Comparison of ENCODE assay signal across 21 mouse cellular contexts in the genomic region with DNA sequence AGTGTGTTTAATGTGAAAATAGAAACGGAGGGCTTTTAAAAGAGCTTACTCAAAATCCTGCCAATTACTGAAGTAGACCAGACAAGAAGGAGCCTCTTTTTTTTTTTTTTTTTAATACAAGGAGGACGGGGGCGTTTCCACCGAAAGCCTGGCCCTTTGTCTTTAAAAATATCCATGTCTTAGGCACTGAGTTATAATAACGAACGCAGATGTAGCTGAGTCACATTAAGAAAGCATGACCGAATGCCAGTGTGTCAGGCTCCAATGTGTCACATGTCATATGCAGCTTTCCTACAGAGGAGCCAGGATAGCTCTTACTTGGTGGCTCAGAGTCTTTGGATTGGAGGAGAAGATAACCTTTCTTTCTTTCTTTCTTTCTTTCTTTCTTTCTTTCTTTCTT.
A peak's percentile ranks its signal among the peaks of the same experiment; 100 is the strongest.
DNase-seq lines count a peak whose midpoint lies in the region; ATAC-seq lines count a peak whose summit lies in the region.
"Had no signal": no experiment of that assay in that cellular context is flagged by ENCODE, and none has a peak within 500 bp of the region (broad histone marks: within the 10 kb centered on the region; RNA-seq: fewer than 3 reads in every experiment).

No protein-coding gene starts in this region.

- peaks cover 32% of the 10 kb centered on the region for H3K27me3 ChIP-seq in midbrain, embryonic 10.5 days (ENCODE audit: low read depth, poor library complexity, severe bottlenecking)
- H3K27me3 ChIP-seq in midbrain, embryonic 15.5 days (replicated peaks) = no peaks in the 10 kb centered on the region
- H3K27me3 ChIP-seq in embryonic facial prominence, embryonic 14.5 days (replicated peaks; ENCODE audit: control insufficient read depth, insufficient read depth, low read length) = no peaks in the 10 kb centered on the region
- H3K27me3 ChIP-seq in heart, embryonic 11.5 days (ENCODE audit: control insufficient read depth, insufficient read depth, low read length) = no peaks in the 10 kb centered on the region; the same call in 1 of the 2 replicates
- H3K27me3 ChIP-seq: heart, embryonic 15.5 days; limb, embryonic 15.5 days; liver, embryonic 15.5 days; neural tube, embryonic 12.5 days; Patski had no signal

- H3K36me3 ChIP-seq in midbrain, embryonic 10.5 days = no peaks in the 10 kb centered on the region
- no peaks in the 10 kb centered on the region for H3K36me3 ChIP-seq in midbrain, embryonic 15.5 days (replicated peaks)
- no peaks in the 10 kb centered on the region for H3K36me3 ChIP-seq in embryonic facial prominence, embryonic 14.5 days (ENCODE audit: control insufficient read depth, insufficient read depth, low read length)
- H3K36me3 ChIP-seq in heart, embryonic 11.5 days (ENCODE audit: control insufficient read depth, insufficient read depth, low read length) = no peaks in the 10 kb centered on the region
- H3K36me3 ChIP-seq: heart, embryonic 15.5 days; limb, embryonic 15.5 days; liver, embryonic 15.5 days; neural tube, embryonic 12.5 days had no signal

- no peak overlapping the region for H3K4me2 ChIP-seq in midbrain, embryonic 15.5 days
- H3K4me2 ChIP-seq in embryonic facial prominence, embryonic 14.5 days (ENCODE audit: low read depth, low read length) = no peak overlapping the region
- no peak overlapping the region for H3K4me2 ChIP-seq in heart, embryonic 11.5 days
- H3K4me2 ChIP-seq: heart, embryonic 15.5 days; limb, embryonic 15.5 days; liver, embryonic 15.5 days; neural tube, embryonic 12.5 days had no signal

- DNase-seq in gastrocnemius, adult 18-20 months (ENCODE audit: low spot score) = peak; percentile 17
- no peak for DNase-seq in gastrocnemius, postnatal 10 days
- no peak for DNase-seq in midbrain, embryonic 10.5 days (ENCODE audit: low spot score)
- DNase-seq in brain, adult 2 months (ENCODE audit: low read depth, low spot score) = peak; percentile 65
- DNase-seq in embryonic facial prominence, embryonic 14.5 days (ENCODE audit: low spot score) = peak; percentile 67
- DNase-seq: cerebellum, adult 11 months; cerebellum, postnatal 10 days; gastrocnemius, postnatal 25 days; heart, adult 2 months; heart, postnatal 4 days; lung, postnatal 4 days; thymus, postnatal 14 days had no signal

- no peaks in the 10 kb centered on the region for H3K9me3 ChIP-seq in midbrain, embryonic 10.5 days (replicated peaks)
- H3K9me3 ChIP-seq in midbrain, embryonic 15.5 days = no peaks in the 10 kb centered on the region
- H3K9me3 ChIP-seq in embryonic facial prominence, embryonic 14.5 days (ENCODE audit: control insufficient read depth, low read length) = no peaks in the 10 kb centered on the region
- no peaks in the 10 kb centered on the region for H3K9me3 ChIP-seq in heart, embryonic 11.5 days (replicated peaks; ENCODE audit: control insufficient read depth, low read length)
- H3K9me3 ChIP-seq: heart, embryonic 15.5 days; limb, embryonic 15.5 days; liver, embryonic 15.5 days; neural tube, embryonic 12.5 days had no signal

- no peak for ATAC-seq in midbrain, embryonic 15.5 days (replicated peaks)
- 0 out of 2 replicates have a peak, but pooled peaks have one; percentile 56 for ATAC-seq in embryonic facial prominence, embryonic 14.5 days (ENCODE audit: low read depth)
- ATAC-seq in heart, embryonic 11.5 days (replicated peaks; ENCODE audit: insufficient number of reproducible peaks, low FRiP score, low TSS enrichment) = no peak
- ATAC-seq: hindbrain, postnatal 0 days; intestine, postnatal 0 days; Patski had no signal

- peaks cover 57% of the 10 kb centered on the region for H3K4me1 ChIP-seq in midbrain, embryonic 10.5 days
- H3K4me1 ChIP-seq in midbrain, embryonic 15.5 days = peaks cover 11% of the 10 kb centered on the region; the same call in 1 of the 2 replicates
- peaks cover 34% of the 10 kb centered on the region for H3K4me1 ChIP-seq in embryonic facial prominence, embryonic 14.5 days (ENCODE audit: control insufficient read depth, insufficient read depth, low read length)
- H3K4me1 ChIP-seq in heart, embryonic 11.5 days (ENCODE audit: control insufficient read depth, insufficient read depth, low read length) = peaks cover 3% of the 10 kb centered on the region; the same call in 1 of the 2 replicates
- H3K4me1 ChIP-seq: liver, embryonic 15.5 days had no signal

- H3K4me3 ChIP-seq in midbrain, embryonic 10.5 days = no peak overlapping the region
- no peak overlapping the region for H3K4me3 ChIP-seq in midbrain, embryonic 15.5 days
- H3K4me3 ChIP-seq in embryonic facial prominence, embryonic 14.5 days (ENCODE audit: low read depth, low read length) = no peak overlapping the region
- H3K4me3 ChIP-seq in heart, embryonic 11.5 days (ENCODE audit: low read depth, low read length) = no peak overlapping the region
- H3K4me3 ChIP-seq: heart, adult 2 months; heart, embryonic 15.5 days; limb, embryonic 15.5 days; liver, embryonic 15.5 days; neural tube, embryonic 12.5 days had no signal

- peak overlapping the region; percentile 74 for H3K27ac ChIP-seq in midbrain, embryonic 10.5 days (replicated peaks)
- no peak overlapping the region for H3K27ac ChIP-seq in midbrain, embryonic 15.5 days
- no peak overlapping the region; the same call in 1 of the 2 replicates for H3K27ac ChIP-seq in embryonic facial prominence, embryonic 14.5 days (replicated peaks; ENCODE audit: low read depth, low read length)
- no peak overlapping the region for H3K27ac ChIP-seq in heart, embryonic 11.5 days (ENCODE audit: low read depth, low read length)
- H3K27ac ChIP-seq: heart, adult 2 months; hindbrain, postnatal 0 days; liver, embryonic 15.5 days; neural tube, embryonic 12.5 days had no signal

- no peak overlapping the region for H3K9ac ChIP-seq in midbrain, embryonic 15.5 days
- no peak overlapping the region for H3K9ac ChIP-seq in embryonic facial prominence, embryonic 14.5 days (ENCODE audit: low read depth, low read length)
- H3K9ac ChIP-seq in heart, embryonic 11.5 days (ENCODE audit: low read depth, low read length) = no peak overlapping the region
- H3K9ac ChIP-seq: heart, embryonic 15.5 days; limb, embryonic 15.5 days; liver, embryonic 15.5 days; neural tube, embryonic 12.5 days had no signal

- WGBS in midbrain, embryonic 10.5 days = 65% methylated on average over 7 of the region's 7 CpGs
- WGBS in midbrain, embryonic 15.5 days = 40% methylated on average over 7 of the region's 7 CpGs
- 57% methylated on average over 7 of the region's 7 CpGs for WGBS in embryonic facial prominence, embryonic 14.5 days
- 78% methylated on average over 7 of the region's 7 CpGs for WGBS in heart, embryonic 11.5 days (ENCODE audit: insufficient replicate concordance)

Comparison
In these comparisons a context has a peak if more than half of its experiments do, and no peak if none do; other contexts are left out.
1. DNase-seq: peak in gastrocnemius, adult 18-20 months (single experiment), brain, adult 2 months (single experiment) and embryonic facial prominence, embryonic 14.5 days (single experiment); none in gastrocnemius, postnatal 10 days (single experiment) and midbrain, embryonic 10.5 days (single experiment).